Mouse (Mus musculus) T-helper 17 cell (primary cell): ENCODE measurements around the gene Luc7l2.

Source experiments
- in situ Hi-C, 2 experiments: fragments of 300-600 bp; cut with MboI, MseI; formaldehyde crosslinking; loops; 1 replicate in 1 of 2; 2 replicates in 1 of 2; pipeline ENCODE4 v1.15.1; 2025; ENCODE audit warnings: high pct_unique_total_duplicates in 2 of 2

The Luc7l2 gene

GRCm38 (mm10) chr6:38552636-38553000 lies 1.5 kb downstream of the Luc7l2 start:
- in situ Hi-C loops: no loop called here

- in situ Hi-C loops: no loop called here
Observed at GRCm38 (mm10) chr6:38576096-38576495, 25.0 kb downstream of the Luc7l2 start.

GRCm38 (mm10) chr6:38580112-38580857 lies 29.2 kb downstream of the Luc7l2 start:
- in situ Hi-C loops: no loop called here

GRCm38 (mm10) chr6:38581711-38582110 lies 30.6 kb downstream of the Luc7l2 start:
- in situ Hi-C loops: no loop called here

- in situ Hi-C loops: no loop called here
Observed at GRCm38 (mm10) chr6:38597481-38597880, 46.3 kb downstream of the Luc7l2 start.

- in situ Hi-C loops: loop anchor here in 1 of 2 experiments (5.0 to 10.0 kb wide), 2 partner anchors 38 to 285 kb away; no protein-coding TSS in a partner anchor
Observed at GRCm38 (mm10) chr6:38609892-38610291, 58.8 kb downstream of the Luc7l2 start.

GRCm38 (mm10) chr6:38622406-38622805 lies 71.3 kb downstream of the Luc7l2 start:
- in situ Hi-C loops: no loop called here

- in situ Hi-C loops: no loop called here
Observed at GRCm38 (mm10) chr6:38623457-38623856, 72.3 kb downstream of the Luc7l2 start.

GRCm38 (mm10) chr6:38624439-38624838 lies 73.3 kb downstream of the Luc7l2 start:
- in situ Hi-C loops: no loop called here

GRCm38 (mm10) chr6:38626086-38626485 lies 75.0 kb downstream of the Luc7l2 start:
- in situ Hi-C loops: no loop called here

GRCm38 (mm10) chr6:38627081-38627480 lies 75.9 kb downstream of the Luc7l2 start:
- in situ Hi-C loops: no loop called here

GRCm38 (mm10) chr6:38627486-38627885 lies 76.4 kb downstream of the Luc7l2 start:
- in situ Hi-C loops: no loop called here

GRCm38 (mm10) chr6:38629556-38629955 lies 78.4 kb downstream of the Luc7l2 start:
- in situ Hi-C loops: no loop called here

- in situ Hi-C loops: no loop called here
Observed at GRCm38 (mm10) chr6:38632826-38633225, 81.7 kb downstream of the Luc7l2 start.

GRCm38 (mm10) chr6:38634461-38634860 lies 83.3 kb downstream of the Luc7l2 start:
- in situ Hi-C loops: no loop called here

GRCm38 (mm10) chr6:38635941-38636851 lies 85.1 kb downstream of the Luc7l2 start:
- in situ Hi-C loops: no loop called here

- in situ Hi-C loops: no loop called here
Observed at GRCm38 (mm10) chr6:38636852-38637618, 85.9 kb downstream of the Luc7l2 start, which contains the start of gene Klrg2. Klrg2 (minus strand) TSS chr6:38637242.

GRCm38 (mm10) chr6:38640401-38640800 lies 89.3 kb downstream of the Luc7l2 start:
- in situ Hi-C loops: no loop called here

- in situ Hi-C loops: no loop called here
Observed at GRCm38 (mm10) chr6:38641228-38641627, 90.1 kb downstream of the Luc7l2 start.

- in situ Hi-C loops: no loop called here
Observed at GRCm38 (mm10) chr6:38641645-38642044, 90.5 kb downstream of the Luc7l2 start.

- in situ Hi-C loops: no loop called here
Observed at GRCm38 (mm10) chr6:38642593-38642992, 91.5 kb downstream of the Luc7l2 start.

- in situ Hi-C loops: no loop called here
Observed at GRCm38 (mm10) chr6:38643039-38643438, 91.9 kb downstream of the Luc7l2 start.
